Mouse (Mus musculus): ENCODE measurements at regions not wholly inside any gene's neighbourhood (a gene's known extent, or its start where the extent isn't known, plus 50 kb on each side); places are given as distances from the start of the nearest gene placed in this dataset.

DNA sequence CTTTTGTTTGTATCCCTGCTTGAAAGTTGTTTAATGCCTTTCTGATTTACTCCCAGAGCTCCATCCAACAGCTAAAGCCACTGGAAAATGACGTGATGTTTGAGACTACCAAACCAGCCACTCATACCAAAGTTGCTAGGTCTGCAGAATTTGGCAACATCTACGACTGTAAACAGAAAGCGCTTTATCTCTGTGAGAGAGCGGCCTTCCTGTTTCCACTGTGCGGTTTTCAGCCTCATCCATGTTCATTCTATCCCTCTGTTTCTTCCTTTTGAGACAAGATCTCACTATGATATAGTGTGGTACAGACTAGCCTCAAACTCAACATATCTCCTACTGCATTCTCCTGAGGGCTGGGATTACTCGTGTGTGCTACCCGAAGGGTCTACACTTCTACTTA is 100.0 kb downstream of the Tmem30b start:
- DNase-seq (ENCODE audit: low spot score): no peak

DNA sequence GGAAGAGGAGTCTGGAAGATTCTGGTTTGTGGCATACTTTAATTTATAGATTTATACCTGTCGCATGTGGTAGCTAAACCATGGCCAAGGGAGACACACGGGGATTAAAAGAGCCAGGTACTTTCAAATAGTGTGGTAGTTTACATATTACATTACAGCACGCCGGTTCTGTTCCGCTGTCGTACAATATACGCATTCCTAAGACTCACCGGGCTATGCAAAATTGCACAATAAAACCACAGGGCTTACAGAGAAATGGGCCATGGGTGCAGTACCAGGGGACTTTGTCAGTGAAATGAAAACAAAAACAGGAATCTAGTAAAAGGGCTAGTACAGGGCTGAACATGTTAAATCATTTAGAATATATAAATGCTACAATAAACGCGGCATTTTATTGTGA is 100.6 kb downstream of the Tmem30b start:
- DNase-seq (ENCODE audit: low spot score): no peak

DNA sequence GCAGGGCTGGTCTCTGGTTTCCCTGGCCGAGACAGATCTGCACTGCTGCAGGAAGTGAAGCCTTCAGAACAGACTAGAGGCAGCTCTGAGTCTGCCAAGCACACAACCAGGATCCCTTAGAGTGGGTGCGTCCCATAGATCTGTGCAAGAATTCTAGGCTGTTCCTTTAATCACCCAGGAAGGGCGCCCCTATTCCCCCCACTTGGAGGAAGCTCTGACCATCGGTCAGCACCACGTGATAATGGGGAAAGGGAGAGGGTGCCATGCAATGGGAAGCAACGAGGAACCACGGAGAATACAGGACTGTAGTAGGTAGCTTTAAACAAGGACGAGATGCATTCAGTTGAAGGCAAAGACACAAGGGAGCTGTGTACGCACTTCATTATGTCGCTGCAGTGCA is 101.1 kb downstream of the Tmem30b start:
- no peak for DNase-seq (ENCODE audit: low spot score)

DNA sequence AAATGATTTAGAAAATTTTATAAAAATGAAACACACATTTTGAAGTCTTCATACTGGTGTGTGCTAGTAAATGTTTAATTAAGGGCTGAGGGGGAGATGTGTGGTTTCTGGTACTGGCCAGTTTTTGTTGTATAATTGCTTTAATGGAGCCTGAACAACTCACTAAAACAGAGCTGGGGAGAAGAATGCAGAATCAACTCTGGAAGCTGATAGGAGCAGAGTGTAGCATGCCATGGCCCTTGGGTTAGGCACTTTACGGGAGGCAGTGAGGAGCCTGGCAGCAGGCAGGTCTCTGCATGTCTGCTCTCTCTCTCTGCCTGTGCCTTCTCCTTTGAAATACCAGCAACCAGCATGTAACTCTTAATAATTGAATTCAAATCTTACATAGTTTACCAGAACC is 104.9 kb downstream of the Tmem30b start:
- no peak for DNase-seq (ENCODE audit: low spot score)

DNA sequence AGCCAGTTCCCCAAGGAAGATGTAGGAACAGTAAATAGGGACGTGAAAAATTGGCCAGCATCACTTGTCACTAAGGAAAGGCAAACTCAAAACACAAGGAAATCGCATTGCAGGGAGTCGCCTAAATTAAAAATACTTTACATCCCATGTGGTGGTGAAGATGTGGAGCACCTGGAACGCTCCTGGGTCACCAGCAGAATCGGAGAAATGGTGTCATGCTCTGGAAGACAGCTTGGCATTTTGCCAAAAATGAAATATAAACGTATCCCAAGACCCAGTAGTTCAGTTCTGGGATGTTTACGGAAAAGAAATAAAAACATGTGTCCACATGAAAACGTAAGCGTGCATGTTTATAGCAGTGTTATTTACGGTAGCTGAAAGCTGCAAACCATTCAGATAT is 111.5 kb downstream of the Tmem30b start:
- no peak for DNase-seq (ENCODE audit: low spot score)

DNA sequence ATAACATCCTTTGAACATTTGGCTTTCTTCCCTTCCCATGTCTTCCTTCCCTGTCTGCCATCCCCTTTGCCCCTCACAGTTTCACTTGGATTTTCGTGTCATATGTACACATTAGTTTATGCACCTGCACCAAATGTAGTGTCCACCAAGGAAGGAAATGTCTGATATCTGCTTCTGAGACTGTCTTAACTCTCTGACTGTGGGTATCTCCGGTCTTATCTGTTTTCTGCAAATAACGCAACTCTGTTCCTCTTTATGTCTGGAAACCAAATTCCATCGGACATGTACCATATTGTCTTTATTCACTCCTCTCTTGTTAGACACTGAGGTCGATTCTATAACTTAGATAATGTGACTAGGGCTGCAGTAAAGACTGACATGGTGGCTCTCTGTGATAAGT is 113.6 kb downstream of the Tmem30b start:
- no peak for DNase-seq (ENCODE audit: low spot score)

DNA sequence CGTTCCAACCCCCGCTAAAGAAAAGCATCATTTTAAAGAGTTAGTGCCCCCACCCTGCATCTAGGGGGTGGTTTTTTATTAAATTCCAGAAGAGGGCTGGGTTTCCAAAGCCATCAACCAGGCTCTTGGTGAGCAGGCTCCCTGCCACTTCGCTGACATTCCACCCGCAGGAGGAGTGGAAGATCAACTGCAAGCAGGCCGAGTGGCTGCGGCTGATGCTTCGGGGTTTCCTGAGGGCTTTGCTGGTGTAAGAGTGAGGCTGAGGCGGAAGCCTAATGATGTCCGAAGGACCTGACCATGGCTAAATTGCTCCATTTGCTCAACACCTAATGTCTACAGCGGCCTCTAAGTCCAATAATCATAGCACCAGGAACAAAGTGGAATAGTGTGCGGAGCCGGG is 118.0 kb downstream of the Tmem30b start:
- DNase-seq (ENCODE audit: low spot score): no peak

DNA sequence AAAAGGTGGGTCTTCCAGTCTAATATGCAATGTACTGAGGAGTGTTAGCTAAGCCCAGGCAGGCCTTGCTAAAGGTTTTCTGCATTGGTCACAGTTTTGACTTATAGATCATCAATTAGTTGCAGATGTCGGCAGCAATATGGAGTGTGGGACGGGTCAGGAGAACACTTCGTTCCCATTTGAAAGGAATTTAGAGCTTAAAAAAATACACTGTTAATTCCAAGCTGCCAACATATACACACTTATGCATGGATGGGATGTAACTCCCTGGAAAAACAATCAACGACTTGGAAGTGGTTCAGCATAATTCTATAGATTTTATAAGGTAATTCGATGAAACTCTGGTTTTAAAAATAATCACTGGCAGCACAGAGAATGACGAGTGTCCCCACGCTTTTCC is 121.4 kb downstream of the Tmem30b start:
- no peak for DNase-seq (ENCODE audit: low spot score)

DNA sequence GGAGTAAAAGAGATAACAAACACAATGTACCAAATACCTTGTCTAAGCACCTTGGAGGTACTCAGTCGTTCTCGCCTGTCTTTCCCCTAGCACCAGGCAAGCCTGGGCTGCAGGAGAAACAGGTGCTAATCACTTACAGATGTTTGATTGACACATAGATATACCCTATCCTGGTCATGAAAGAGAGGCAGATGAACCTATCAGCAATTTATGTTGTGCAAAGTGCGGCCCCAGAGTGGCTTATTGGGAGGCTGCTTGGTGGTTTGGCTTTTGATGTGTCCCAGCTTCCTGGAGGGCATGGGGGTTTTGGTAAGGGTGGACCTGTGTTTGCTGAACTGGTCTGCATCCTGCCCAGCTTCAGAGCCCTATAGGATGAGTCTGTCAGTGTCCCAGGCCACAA is 129.1 kb downstream of the Tmem30b start:
- no peak for DNase-seq (ENCODE audit: low spot score)

DNA sequence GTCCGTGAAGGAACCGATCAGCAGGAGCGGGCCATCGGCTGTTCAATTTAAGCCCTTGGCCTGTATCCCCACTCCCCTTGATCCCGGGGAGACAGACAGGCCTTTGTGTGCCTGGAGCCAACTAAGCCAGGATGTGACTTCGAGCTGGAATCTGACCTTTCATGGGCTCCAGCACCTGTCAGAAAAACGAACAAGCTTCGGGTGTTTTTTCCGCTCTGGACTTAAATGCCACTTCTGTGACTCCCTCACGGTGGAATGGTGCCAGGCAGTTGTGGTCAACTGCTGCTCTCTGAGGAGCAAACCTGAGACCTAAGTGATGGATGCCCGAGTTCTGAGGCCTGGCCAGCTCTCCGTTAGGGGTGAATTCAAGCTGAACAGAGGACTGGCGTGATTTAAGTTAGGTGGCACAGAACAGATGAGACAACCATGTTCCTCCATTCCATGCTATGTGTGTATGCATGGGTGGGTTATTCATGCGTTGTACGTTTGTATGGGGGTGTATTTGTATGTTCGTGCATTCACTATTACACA is 129.8 kb downstream of the Tmem30b start:
- DNase-seq (ENCODE audit: low spot score): no peak

DNA sequence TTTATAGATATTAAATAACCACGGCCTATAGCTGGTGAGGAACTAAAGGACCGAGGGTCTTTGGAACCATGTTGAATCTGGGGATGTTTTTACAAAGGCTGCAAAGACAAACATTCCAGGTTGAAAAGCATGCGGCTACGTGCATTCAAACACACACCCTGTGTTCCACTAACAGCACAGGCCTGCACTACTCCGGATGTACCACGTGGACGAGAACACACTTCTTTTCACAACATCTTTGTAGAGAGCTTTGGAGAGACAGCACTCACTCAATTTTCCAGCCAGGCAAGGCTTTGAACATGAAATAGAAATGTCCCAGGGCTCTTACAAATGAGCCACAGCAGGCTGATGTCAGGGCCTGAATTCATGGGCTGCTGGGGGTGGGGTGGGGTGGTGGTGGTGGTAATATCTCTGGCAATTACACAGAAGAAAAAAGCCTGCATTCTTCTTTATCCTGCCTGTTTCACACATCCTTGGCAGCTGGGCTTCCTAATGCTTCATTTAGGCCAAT is 129.3 kb downstream of the Slc38a6 start:
- no peak for DNase-seq (ENCODE audit: low spot score)

DNA sequence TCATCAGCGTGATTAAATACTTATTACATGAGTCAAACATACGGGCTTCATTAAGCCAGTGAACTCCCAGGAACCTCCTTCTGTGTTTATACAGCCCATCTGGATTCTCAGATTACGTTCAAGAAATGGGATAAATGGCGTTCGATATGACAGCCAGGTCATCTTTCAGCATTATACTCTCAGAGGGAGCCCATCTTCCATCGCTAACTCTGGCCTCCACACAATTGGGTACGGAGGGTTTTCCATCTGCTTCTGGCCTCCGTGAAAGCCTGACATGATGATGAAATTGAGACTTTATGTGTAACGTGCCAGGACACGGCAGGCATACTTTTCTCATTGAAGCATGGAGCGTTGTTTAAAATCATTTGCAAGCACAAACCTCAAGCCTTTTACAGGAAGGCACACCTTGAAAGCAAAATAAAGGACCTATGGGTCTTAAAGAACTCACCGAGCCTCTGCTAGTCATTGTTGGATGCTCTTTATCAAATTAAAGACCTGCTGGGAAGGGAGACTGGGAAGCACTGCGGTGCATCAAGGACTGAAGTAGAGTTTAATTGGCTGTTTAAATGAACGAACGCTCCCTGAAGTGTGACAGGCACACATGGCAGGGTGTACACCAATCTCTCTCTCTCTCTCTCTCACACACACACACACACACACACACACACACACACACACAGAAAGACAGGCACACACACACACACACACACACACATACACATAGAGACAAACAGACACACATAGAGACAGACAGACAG is 127.0 kb downstream of the Slc38a6 start:
- DNase-seq (ENCODE audit: low spot score): no peak

DNA sequence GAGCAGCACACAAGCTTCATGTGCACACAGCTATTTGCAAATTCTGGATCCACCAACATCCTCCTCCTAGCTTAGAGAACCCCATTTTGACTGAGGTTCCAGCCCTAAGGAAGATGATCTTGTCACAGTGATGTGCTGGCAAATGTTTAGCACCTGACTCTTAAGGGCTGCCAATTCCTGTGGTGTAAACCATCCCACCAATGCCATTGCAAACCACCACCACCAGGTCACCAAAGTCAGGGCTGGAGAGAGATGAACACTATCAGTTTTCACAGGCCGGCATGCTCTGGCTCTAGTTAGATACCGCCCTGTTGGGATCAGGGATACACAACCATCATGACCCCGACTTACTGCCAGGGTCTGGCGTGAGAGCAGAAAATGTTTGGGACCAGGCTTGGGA is 125.9 kb downstream of the Slc38a6 start:
- DNase-seq (ENCODE audit: low spot score): no peak

DNA sequence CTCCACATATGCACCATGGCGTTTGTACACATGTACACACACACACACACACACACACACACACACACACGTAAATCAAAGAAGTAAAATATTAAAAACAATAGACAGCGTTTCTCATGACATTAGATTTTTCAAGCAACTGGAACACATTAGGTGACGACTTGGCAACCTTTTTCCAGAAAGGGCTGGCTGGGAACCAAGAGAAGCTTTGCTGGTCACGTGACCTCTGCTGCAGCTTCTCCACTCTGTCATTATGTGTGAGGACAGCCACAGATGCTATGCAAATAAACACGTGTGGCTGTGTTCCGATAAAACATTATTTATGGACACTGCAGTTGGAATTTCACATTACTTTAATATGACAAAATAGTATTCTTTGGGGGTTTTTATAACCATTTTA is 124.3 kb downstream of the Slc38a6 start:
- DNase-seq (ENCODE audit: low spot score): no peak

DNA sequence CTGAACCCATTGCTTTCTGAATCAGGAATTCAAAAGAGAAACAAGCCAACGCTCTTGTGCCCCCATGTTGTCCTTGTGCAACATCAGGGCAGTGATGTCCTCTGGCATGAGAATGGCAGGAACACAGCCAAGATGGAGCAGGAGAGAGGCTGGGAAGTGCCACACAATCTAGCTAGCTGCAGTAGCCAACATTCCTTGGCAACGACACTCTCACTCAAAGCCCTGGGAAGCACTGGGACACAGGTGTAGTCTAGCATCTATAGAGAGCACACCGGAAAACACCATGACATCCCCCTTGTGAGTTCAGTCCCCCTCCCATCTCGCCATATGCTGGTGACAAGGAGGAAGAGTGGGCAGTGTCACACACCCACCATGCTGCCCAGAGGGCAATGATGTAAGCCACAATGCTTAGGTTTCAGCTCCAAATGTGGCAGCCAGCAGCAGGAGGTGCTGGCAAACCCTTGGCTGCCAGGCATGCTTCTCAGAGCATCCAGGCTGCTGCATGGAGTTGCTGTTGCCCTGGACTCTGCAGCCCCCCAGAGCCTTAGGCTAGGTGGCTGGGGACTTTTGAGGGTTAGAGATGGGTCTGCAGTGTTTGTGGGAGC is 123.0 kb downstream of the Slc38a6 start:
- no peak for DNase-seq (ENCODE audit: low spot score)

DNA sequence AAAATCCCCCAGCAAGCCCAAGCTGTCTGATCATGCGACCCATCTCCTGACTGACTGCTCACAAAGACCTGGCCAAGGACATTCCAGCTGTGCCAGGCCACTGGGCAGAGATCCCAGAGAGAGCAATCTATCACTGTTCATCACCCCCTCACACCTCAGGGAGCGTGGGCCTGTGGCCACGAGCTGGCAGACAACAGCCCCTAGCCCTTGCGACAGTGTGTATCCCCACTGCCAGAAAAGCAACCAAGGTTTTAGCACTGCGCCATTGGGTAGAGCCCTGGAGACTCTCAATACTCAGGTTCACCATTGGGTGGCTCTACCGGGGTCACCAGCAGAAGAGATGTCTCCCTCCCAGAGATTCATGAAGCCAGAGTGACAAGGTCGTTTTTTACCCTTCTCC is 122.0 kb downstream of the Slc38a6 start:
- DNase-seq (ENCODE audit: low spot score): no peak

DNA sequence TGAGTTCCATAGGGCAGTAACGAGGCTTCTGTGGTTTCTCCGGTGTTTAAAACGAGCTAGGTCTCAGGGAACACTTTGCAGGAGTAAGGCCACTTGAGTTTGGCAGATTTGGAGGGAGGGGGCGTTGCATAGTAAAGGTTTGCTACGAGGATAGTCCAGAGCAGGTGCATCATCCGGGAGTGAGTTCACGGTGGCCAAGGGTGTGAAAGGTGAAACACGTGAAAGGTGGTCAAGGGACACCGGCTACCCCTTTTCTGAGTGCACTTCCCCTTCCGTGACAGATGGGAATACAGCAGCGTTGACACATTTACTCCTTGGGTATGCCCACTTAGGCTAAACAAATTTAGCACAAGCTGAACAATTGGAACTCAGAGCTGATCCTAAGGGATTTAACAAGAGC is 121.6 kb downstream of the Slc38a6 start:
- no peak for DNase-seq (ENCODE audit: low spot score)

DNA sequence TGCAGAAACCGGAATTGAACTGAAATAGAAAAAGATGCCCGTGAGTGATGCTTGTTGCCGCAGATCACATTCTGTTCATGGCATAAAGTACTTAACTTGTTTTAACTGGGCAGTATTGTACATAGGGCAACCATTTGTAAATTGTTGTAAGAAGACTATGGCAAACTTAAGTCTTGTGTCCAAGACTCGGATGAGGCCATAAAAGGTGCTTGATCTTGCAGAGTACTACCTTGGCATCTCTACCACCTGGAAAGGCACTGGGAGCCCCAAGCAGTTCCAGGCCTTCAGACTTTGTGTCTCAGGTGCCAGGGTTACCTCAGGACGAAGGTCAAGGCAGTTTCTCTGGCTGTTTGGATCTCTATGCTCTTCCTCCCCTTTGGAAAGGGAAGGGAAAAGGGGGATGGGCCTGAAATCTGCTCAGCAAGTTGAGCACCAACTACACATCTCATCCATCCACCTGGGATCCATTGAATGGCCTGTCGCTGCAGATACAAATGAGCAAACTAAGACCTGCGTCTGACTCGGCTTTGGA is 120.0 kb downstream of the Slc38a6 start:
- no peak for DNase-seq (ENCODE audit: low spot score)

DNA sequence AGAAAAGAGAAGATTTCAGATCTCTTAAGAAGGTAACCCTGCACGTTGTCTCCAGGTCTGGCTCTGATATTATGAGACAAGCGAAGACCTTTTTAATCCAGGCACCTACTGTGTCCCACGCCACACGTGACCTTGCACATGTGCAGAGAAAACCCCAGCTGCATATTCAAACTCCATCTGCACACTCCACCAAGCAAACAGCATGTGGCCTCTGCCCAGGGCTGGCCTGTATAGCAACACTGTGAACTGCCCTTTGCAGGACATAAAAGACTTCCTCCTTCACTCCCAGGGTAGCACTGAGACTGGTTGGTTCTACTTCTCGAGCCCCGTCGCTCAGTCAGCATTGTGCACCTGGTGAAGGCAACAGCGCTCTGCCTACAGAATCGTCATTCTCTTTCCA is 119.0 kb downstream of the Slc38a6 start:
- no peak for DNase-seq (ENCODE audit: low spot score)

DNA sequence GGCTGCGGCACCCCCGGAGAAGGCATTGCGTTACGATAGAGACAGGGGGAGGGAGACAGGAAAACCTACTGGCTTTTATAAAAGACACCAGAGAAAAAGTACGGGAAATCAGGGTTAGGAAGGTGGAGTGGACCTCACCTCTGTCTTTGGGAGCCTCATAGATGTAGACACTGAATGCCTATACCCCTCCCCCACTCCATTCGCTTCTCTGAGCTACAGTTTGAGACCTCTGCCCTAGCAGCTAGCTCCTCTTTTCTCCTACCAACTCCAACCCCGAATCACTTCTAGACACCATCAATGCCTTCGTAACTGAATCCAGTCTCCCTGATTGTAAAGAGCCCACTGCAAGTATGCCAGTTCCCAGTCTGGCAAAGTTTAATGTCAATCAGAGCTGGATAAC is 118.5 kb downstream of the Slc38a6 start:
- DNase-seq (ENCODE audit: low spot score): no peak

DNA sequence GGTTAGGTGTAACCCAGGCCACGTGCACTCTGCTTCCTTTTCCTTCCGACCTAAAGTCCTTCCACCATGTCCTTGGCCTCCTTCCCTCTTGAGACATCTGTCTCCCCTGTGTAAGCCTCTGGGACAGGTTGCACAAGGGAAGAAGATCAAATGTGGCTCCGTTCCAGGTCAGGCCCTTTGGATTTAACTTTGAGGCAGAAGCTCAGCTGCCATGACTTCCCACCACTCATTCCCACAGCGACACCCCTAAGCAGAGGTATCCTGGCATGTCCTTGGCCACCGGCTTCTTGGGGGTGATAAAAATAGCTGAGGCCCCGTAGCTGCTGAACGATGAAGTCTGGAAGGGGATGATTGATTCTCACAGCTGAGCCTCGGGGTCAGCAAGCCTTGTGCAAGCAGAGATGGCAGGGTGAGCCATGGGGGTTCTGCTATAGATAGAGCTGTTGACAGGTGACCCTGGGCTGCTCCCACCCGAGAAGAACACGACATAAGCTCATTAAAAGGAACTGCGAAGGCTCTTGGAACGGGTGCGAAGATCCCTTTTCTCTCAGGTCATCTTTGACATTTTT is 117.4 kb downstream of the Slc38a6 start:
- no peak for DNase-seq (ENCODE audit: low spot score)
